Mouse (Mus musculus): ENCODE data around the gene Ctsh. TPM values are rescaled to one million over a fixed set of nuclear protein-coding genes. Genes with fewer than 3 reads are reported as not detected.

Gene Ctsh
- polyA plus RNA-seq, 1 experiment = 4.0 TPM

DNA sequence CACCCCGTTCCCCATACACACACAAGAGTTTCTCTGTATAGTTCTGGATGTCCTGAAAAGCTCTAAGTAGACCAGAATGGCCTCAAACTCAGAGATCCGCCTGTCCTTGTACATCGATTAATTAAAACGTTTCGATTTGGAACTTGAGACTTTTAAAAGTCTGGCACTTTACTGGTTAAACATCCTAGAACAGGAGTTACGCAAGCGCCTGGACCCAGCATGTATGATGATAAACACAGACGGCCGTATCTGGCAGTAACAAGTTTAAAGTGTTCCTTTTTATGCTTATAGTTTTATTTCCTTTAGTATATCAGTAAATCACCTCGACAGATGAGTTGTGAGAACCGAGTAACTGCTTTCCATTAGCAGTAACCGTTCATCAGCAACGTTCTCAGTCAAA is 59.2 kb downstream of the Ctsh start:
- Histone ChIP-seq H3K4me3 (ENCODE audit: insufficient read depth, poor library complexity, severe bottlenecking) (peak overlapping the region; percentile 94), H3K79me3 (ENCODE audit: low read depth) (peaks cover 59% of the 10 kb centered on the region), H3ac (ENCODE audit: control insufficient read depth, insufficient read length, low read depth) (peak overlapping the region; percentile 87), H3K36me3 (ENCODE audit: control insufficient read depth, insufficient read depth) (peaks cover 21% of the 10 kb centered on the region), H3K79me2 (ENCODE audit: control insufficient read depth, insufficient read depth) (peaks cover 62% of the 10 kb centered on the region), H3K27me3 (ENCODE audit: control insufficient read depth, insufficient read depth, insufficient read length) (no peaks in the 10 kb centered on the region)
- TF ChIP-seq CEBPB (IDR thresholded peaks at IDR 0.05; ENCODE audit: low read depth) (peak; percentile 77), CTCF (IDR thresholded peaks at IDR 0.05; ENCODE audit: control insufficient read depth, insufficient read depth, insufficient read length) (no peak)

DNA sequence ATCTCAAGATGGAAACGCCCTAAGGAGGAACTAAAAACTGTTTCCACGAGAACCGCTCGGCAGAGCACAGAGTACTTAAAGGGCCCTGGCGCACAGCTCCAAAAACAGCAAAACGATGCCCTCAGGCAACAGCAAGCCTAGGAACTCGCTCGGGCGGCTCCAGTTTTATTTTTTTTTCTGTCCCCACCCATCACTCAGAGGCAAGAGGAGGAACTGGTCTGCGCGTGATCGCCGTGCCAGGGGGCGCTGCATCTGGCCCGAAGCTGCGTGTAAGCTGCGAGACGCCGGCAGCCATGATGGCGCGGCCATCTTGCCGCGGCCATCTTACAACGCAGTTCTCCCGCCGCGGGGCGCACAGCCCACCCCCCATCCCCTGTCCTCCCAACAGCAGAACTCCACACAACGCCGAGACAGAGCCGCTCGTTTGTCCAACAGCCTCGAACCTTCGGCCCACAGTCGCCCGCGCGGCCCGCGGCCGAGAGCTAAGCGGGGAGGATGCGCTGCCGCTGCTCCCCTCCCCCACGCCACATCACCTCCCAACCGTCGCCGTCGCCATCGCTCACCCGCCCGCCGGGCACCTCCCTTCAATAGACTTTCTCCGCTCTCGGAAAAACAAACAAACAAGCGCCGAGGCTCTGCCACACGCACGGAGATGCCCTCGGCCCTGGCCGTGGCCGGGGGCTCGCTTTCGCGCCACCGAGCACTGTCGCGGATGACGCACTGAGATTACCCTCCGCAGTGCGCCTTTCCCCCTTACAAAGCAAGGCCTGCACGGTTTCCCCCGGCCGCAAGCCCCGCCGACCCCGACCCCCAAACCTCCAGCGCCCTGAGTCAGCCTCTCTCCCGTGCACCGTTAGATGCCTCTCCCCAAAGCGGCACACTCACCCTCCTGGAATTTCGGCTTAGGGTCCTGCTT is 60.0 kb downstream of the Ctsh start:
- Histone ChIP-seq H3ac (ENCODE audit: control insufficient read depth, insufficient read length, low read depth) (peak overlapping the region; percentile 87), H3K79me3 (ENCODE audit: low read depth) (peaks cover 51% of the 10 kb centered on the region), H3K36me3 (ENCODE audit: control insufficient read depth, insufficient read depth) (peaks cover 13% of the 10 kb centered on the region), H3K27me3 (ENCODE audit: control insufficient read depth, insufficient read depth, insufficient read length) (no peaks in the 10 kb centered on the region), H3K79me2 (ENCODE audit: control insufficient read depth, insufficient read depth) (peaks cover 55% of the 10 kb centered on the region), H3K4me3 (ENCODE audit: insufficient read depth, poor library complexity, severe bottlenecking) (peak overlapping the region; percentile 94)
- TF ChIP-seq USF1 (IDR thresholded peaks at IDR 0.05; ENCODE audit: low read depth) (no peak), CTCF (IDR thresholded peaks at IDR 0.05; ENCODE audit: control insufficient read depth, insufficient read depth, insufficient read length) (peak; percentile 86), MAX (IDR thresholded peaks at IDR 0.05) (peak; percentile 36)

GRCm38 (mm10) chr9:90114567-90115307 is 60.8 kb downstream of the Ctsh start, which contains the start of gene Morf4l1:
Gene Morf4l1 (minus strand): TSS chr9:90114774.
- H3ac ChIP-seq (ENCODE audit: control insufficient read depth, insufficient read length, low read depth) = peak within 1 kb of the TSS; percentile 87
- H3K4me3 ChIP-seq (ENCODE audit: insufficient read depth, poor library complexity, severe bottlenecking) = peak within 1 kb of the TSS; percentile 94
- H3K79me3 ChIP-seq (ENCODE audit: low read depth) = peaks cover 43% of the 10 kb centered on the region
- H3K27me3 ChIP-seq (ENCODE audit: control insufficient read depth, insufficient read depth, insufficient read length) = no peaks in the 10 kb centered on the region
- TF ChIP-seq MYOD1 (IDR thresholded peaks at IDR 0.05; ENCODE audit: control insufficient read depth, insufficient read length, low read depth) = no peak
- no peak for TF ChIP-seq CTCF (IDR thresholded peaks at IDR 0.05; ENCODE audit: control insufficient read depth, insufficient read depth, insufficient read length)
- no peak for TF ChIP-seq FOSL1 (IDR thresholded peaks at IDR 0.05; ENCODE audit: insufficient read depth, low read length, poor library complexity, severe bottlenecking)
- no peak for TF ChIP-seq USF1 (IDR thresholded peaks at IDR 0.05; ENCODE audit: low read depth)
- no peak for TF ChIP-seq CEBPB (IDR thresholded peaks at IDR 0.05; ENCODE audit: low read depth)
- TF ChIP-seq MAX (IDR thresholded peaks at IDR 0.05) = no peak
- TF ChIP-seq MYOG (IDR thresholded peaks at IDR 0.05; ENCODE audit: control insufficient read depth, extremely low read depth, insufficient read length) = no peak
- peaks cover 46% of the 10 kb centered on the region for H3K79me2 ChIP-seq (ENCODE audit: control insufficient read depth, insufficient read depth)
- peaks cover 5% of the 10 kb centered on the region for H3K36me3 ChIP-seq (ENCODE audit: control insufficient read depth, insufficient read depth)

GRCm38 (mm10) chr9:90115308-90115700 is 61.4 kb downstream of the Ctsh start:
- Histone ChIP-seq H3K79me3 (ENCODE audit: low read depth) (peaks cover 37% of the 10 kb centered on the region), H3K27me3 (ENCODE audit: control insufficient read depth, insufficient read depth, insufficient read length) (no peaks in the 10 kb centered on the region), H3K36me3 (ENCODE audit: control insufficient read depth, insufficient read depth) (no peaks in the 10 kb centered on the region), H3K4me3 (ENCODE audit: insufficient read depth, poor library complexity, severe bottlenecking) (no peak overlapping the region), H3ac (ENCODE audit: control insufficient read depth, insufficient read length, low read depth) (no peak overlapping the region), H3K79me2 (ENCODE audit: control insufficient read depth, insufficient read depth) (peaks cover 41% of the 10 kb centered on the region)
- no peak for TF ChIP-seq USF1 (IDR thresholded peaks at IDR 0.05; ENCODE audit: low read depth)
- no peak for TF ChIP-seq CTCF (IDR thresholded peaks at IDR 0.05; ENCODE audit: control insufficient read depth, insufficient read depth, insufficient read length)
- no peak for TF ChIP-seq FOSL1 (IDR thresholded peaks at IDR 0.05; ENCODE audit: insufficient read depth, low read length, poor library complexity, severe bottlenecking)
- no peak for TF ChIP-seq MYOD1 (IDR thresholded peaks at IDR 0.05; ENCODE audit: control insufficient read depth, insufficient read length, low read depth)
- TF ChIP-seq CEBPB (IDR thresholded peaks at IDR 0.05; ENCODE audit: low read depth) = no peak
- TF ChIP-seq MAX (IDR thresholded peaks at IDR 0.05) = no peak
- TF ChIP-seq MYOG (IDR thresholded peaks at IDR 0.05; ENCODE audit: control insufficient read depth, extremely low read depth, insufficient read length) = no peak

DNA sequence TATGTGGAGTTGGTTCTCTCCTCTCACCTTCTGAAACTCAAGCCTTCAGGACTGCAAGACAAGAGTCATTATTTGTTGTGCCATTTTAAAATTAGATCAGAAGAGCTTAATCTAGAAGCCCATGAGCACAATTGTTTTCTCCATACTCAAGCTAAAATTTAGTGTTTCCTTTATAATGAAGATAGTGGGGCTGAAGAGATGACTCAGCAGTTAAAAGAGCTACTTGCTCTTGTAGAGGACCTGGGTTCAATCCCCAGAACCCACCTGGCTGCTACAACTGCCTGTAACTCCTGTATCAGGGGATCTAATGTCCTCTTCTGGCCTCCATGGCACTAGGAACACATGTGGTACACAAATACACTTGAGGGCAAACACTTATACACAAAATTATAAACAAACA is 63.3 kb downstream of the Ctsh start:
- Histone ChIP-seq H3K79me3 (ENCODE audit: low read depth) (peaks cover 18% of the 10 kb centered on the region), H3K36me3 (ENCODE audit: control insufficient read depth, insufficient read depth) (no peaks in the 10 kb centered on the region), H3K27me3 (ENCODE audit: control insufficient read depth, insufficient read depth, insufficient read length) (no peaks in the 10 kb centered on the region), H3ac (ENCODE audit: control insufficient read depth, insufficient read length, low read depth) (no peak overlapping the region), H3K4me3 (ENCODE audit: insufficient read depth, poor library complexity, severe bottlenecking) (no peak overlapping the region), H3K79me2 (ENCODE audit: control insufficient read depth, insufficient read depth) (peaks cover 21% of the 10 kb centered on the region)
- TF ChIP-seq MYOG (IDR thresholded peaks at IDR 0.05; ENCODE audit: control insufficient read depth, extremely low read depth, insufficient read length) = no peak
- no peak for TF ChIP-seq FOSL1 (IDR thresholded peaks at IDR 0.05; ENCODE audit: insufficient read depth, low read length, poor library complexity, severe bottlenecking)
- TF ChIP-seq MAX (IDR thresholded peaks at IDR 0.05) = no peak
- no peak for TF ChIP-seq USF1 (IDR thresholded peaks at IDR 0.05; ENCODE audit: low read depth)
- no peak for TF ChIP-seq MYOD1 (IDR thresholded peaks at IDR 0.05; ENCODE audit: control insufficient read depth, insufficient read length, low read depth)
- TF ChIP-seq CTCF (IDR thresholded peaks at IDR 0.05; ENCODE audit: control insufficient read depth, insufficient read depth, insufficient read length) = no peak
